Mouse (Mus musculus): Measurements from ENCODE around the gene Gm5483.
"Not testable (repeated sequence)": the region's sequence is repeated elsewhere in the genome, so short reads cannot be mapped to it uniquely, and the experiment has no call there.

GRCm38 (mm10) chr16:36167841-36168240 lies 16.2 kb upstream of the Gm5483 start:
- TF ChIP-seq CTCF (IDR thresholded peaks at IDR 0.05; ENCODE audit: low read depth, low read length); GATA1 (IDR thresholded peaks at IDR 0.05; ENCODE audit: borderline replicate concordance, low read length); TAL1 (conservative IDR thresholded peaks at IDR 0.05; ENCODE audit: low read depth, low read length): not testable (repeated sequence)

Data from G1E (cell line).